Mouse (Mus musculus): ENCODE results near the gene Casc1. TPM values are rescaled to one million over a fixed set of nuclear protein-coding genes. Genes with fewer than 3 reads are reported as not detected.
A peak's percentile ranks its signal among the peaks of the same experiment; 100 is the strongest.

The Casc1 gene
- total RNA-seq, 2 experiments from 2014 or later = 0.13 to 0.23 TPM

DNA sequence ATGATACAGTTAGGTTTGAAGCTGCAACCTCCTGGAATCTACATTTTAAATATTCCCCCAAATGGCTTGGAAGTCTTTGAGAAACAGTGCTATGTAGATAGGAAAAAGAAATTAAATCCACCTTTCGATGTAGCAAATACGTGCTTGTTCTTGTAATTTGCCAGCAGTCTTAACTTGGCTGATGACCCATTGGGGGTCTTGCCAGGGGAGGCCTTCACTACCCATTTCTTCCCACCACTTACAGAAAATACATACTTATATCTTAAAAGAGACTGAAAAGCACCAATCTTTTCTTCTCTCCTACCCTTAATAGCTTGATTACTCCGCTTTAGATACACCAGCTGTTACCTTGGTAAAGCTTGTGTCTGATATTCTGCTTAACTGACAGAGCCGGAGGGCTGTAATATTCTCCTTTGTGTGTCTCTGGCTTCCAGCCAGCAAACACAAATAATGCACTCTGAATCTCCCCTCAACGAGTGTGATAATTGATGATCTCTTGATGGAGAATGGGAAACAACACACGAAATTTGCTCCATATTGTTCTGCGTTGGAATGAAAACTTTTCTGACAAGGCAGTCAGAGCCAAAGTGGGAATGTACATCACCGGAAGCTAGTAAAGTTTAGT is 637 bp downstream of the Casc1 start:
- intact Hi-C loops (cut with DNase I; ENCODE audit: low total_unique reads) = no loop called here
- DNase-seq = no peak

DNA sequence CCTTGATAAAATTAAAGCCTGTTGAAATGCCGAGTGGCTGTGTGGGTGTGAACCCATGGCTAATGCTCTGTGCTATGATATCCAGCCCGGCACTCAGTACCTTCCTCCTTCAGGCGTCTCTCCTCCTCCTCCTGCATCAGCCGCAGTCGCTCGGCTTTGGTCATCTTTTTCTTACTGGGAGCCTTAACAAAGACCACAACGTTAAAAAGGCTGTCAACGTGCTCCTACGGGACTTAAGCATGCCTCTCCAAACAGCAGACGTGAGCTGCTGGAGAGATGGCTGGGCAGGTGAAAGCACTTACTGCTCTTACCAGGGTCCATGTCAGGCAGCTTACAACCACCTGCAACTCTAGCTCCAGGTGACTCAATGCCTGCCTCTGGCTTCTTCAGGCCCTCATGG is 5.7 kb downstream of the Casc1 start:
- intact Hi-C loops (cut with DNase I; ENCODE audit: low total_unique reads) = no loop called here
- DNase-seq = no peak

DNA sequence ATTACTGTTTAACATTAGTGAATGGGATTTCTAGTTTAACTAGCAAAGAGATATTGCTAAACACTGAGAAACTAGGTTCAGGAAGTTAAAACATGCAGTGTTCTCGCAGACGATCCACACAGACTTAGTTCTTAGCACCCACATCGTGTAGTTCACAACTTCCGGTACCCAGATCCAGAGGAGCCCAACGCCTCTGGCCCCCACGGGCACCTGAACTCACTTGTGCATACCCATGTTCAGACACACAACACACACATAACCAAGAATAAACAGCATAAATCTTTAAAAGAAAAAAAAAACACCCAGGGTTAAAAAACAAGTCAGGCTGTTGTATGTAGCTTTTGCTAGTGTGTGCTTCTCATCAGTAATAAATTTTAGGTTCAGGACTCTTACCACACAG is 6.4 kb downstream of the Casc1 start:
- intact Hi-C loops (cut with DNase I; ENCODE audit: low total_unique reads) = no loop called here

DNA sequence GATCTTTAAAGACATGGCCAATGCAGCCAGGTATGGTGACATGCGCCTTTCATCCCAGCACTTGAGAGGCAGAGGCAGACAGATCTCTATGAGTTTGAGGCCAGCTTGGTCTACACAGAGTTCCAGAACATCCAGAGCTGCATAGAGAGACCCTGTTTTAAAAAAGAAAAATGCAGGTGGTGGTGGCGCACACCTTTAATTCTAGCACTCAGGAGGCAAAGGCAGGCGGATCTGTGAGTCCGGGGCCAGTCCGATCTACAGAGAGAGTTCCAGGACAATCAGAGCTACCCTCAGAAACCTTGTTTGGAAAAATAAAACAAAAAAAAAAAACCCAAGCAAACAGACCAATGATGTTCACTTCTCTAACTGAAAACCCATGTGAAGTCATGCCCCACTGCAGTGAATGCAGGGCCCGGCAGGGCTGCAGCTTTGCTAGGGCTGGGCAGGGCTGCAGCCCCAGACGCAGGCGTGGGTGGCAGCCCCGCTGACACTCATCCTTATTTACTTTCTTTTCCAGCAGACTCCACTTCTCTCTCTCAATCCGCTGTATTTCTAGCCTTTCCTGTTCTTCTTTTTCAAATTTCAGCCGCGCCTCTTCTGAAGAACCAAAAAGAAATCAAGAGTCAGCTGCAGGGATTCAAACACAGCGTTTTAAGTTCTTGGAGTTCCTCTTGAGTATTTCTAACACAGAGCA is 8.2 kb downstream of the Casc1 start:
- DNase-seq = no peak
- intact Hi-C loops (cut with DNase I; ENCODE audit: low total_unique reads) = no loop called here

More for the DNA sequence above, 6.4 kb downstream of the Casc1 start:
- no peak for DNase-seq

DNA sequence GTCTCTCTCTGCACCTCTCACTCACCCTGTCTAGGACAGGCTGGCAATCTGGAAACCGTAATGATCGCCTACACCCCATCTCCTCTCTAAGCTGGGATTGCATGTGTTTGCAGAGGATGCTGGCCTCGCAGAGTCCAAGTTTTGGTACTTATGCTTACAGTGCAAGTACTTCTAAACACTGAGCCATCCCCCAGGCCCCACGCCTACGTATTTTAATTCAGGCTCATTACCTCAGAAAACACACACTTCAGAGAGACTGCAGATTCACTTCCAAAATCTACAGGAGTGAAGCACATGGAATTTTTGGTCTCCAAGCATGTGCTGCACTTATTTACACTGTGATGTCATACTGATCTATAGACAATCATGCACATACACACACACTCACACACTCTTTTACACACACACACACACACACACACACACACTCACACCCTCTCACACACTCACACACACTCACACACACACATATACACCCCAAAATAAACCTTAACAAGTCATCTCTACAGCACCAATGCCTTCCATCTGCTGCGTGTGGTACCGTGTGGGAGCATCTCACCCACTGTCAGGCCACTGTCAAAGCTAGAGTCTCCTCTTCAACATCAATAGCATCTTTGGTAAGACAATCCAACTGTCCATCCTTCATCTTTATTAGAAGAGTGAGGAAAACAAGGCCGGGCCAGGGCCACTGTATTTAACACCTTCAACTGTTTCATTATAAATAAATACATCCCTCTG is 12.7 kb downstream of the Casc1 start:
- intact Hi-C loops (cut with DNase I; ENCODE audit: low total_unique reads) = no loop called here

DNA sequence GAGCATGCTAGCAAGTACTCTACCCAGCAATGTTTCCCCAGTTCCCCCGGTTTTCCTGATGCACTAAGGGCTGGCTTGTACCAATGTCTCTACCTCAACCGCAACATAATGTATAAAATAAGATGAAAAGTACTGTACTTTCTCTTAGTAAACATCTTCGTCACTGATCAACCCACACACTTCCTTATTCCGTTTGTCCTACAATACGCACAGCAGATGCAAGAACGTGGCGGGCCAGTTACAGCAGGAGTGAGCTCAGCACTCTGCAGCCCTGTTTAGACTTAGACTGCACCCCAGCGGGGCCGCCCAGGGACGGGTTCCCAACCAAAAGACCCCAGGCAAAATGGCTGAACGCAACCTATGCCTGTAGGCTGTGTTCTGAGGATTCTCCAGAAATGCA is 17.4 kb downstream of the Casc1 start:
- no peak for DNase-seq
- intact Hi-C loops (cut with DNase I; ENCODE audit: low total_unique reads) = no loop called here

More for the DNA sequence above, 12.7 kb downstream of the Casc1 start:
- DNase-seq = no peak

DNA sequence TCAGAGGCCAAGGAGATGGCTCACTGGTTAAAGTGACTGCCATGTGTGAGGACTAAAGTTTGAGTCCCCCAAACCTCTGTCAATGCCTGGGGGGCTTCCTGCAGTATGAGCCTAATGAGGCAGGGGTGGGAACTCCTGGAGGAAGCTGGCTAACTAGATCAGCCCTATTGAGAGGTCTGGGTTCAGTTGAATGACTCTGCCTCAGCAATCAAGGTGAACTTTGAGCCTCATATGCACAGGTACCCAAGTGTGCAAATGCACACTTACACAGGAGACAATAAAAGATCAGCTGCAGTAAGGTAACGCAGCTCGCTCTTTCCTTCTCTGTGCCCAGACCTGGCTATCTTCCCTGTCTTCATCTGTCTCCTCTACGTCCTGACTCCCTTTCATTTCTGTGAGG is 17.8 kb downstream of the Casc1 start:
- no peak for DNase-seq
- intact Hi-C loops (cut with DNase I; ENCODE audit: low total_unique reads) = no loop called here

DNA sequence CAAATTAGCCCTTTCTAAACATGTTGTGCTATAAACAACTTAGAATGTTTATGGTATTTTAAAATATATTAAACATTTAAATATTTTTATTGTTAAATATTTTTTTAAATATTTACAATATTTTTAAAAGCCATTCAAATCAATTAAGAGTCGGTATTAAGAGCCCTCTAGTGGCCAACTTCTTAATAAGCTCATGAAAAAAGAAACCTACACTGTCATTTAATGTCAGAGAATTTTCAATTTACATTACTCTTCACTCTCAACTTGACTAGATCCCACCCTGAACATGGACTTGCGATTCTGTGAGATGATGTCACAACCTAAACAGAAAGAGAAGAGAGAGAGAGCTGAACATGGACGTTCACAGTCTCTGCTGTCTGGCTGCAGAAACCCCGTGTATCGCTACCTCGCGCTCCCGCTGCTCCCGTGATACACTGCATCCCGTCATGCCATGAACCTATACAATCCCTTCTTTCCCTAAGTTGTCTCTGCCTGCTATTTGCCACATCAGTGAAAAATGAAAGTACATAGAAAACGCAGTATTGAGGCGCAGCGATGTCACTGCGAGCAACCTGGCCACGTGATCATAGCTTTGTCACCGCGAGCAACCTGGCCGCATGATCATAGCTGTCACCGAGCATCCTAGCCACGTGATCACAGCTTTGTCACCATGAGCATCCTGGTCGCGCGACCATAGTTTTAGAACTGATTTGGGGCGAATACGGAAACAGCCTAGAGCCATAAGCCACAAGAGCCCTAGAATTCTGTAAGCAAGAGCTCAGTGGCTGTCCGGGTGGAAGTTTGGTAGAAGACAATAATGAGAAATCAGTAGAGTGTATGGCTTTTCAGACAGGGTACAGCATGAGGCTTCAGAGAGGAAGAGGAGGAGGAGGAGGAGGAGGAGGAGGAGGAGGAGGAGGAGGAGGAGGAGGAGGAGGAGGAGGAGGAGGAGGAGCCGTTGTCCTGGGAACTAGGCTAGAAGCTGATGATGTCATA is 23.4 kb downstream of the Casc1 start:
- DNase-seq = no peak
- intact Hi-C loops (cut with DNase I; ENCODE audit: low total_unique reads) = loop anchor here (2.0 kb wide), 1 partner anchor 99 kb away; no protein-coding TSS in a partner anchor

DNA sequence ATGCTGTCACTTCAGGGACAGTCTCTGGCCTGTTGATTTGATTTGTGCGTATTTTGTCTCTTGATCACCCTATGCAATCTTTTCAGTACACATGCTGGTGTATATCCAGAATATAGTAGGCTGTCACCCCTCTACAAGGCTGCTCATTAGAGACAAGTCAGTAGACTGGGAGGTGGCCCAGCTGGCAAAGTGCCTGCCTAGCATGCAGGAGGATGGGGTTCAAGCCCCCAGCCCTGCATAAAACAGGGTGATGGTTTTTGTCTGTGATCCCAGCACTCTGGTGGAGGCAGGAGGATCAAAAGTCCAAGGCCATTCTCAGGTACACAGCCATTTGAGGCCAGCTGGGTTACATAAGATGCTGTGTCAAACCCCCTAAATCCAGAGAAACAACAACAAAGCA is 24.7 kb downstream of the Casc1 start:
- intact Hi-C loops (cut with DNase I; ENCODE audit: low total_unique reads) = loop anchor here (2.0 kb wide), 1 partner anchor 97 kb away; no protein-coding TSS in a partner anchor
- no peak for DNase-seq

DNA sequence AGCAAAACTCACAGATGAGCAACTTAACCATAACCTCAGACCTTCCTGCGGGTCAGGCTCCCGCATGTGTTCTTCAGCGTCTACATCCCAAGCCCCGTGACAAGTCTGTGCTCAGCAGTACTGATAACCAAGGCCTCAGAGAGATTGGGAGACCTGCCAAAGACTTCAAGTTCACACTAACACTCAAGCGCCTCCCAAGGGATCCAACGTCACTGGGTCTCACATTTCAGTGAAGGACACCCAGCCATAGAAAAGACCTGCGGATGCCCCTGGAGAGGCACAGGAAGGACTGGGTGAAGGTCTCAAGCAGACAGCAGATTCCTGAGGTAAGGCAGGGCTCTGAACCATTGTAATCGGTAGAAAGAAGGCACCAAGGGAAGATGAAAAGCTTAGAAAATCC is 28.8 kb downstream of the Casc1 start:
- intact Hi-C loops (cut with DNase I; ENCODE audit: low total_unique reads) = no loop called here
- DNase-seq = peak; percentile 32

DNA sequence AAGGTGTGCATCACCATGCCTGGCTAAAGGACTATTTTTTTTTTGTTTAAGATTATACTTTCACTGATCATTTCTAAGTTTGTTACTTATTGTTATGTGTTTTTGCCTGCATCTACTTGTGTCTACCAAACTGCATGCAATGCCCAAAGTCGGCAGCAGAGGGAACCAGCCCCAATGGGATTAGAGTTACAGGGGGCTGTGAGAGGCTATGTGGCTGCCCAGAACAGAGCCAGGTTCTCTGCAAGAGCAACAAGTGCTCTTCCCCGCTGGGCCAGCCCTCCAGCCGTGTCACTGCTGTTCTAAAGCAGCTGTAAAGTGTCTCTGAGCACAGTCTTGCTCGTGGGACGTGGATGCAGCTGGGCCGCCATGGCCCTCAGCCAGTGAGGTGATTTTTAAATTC is 31.1 kb downstream of the Casc1 start:
- DNase-seq = peak; percentile 58
- intact Hi-C loops (cut with DNase I; ENCODE audit: low total_unique reads) = no loop called here

DNA sequence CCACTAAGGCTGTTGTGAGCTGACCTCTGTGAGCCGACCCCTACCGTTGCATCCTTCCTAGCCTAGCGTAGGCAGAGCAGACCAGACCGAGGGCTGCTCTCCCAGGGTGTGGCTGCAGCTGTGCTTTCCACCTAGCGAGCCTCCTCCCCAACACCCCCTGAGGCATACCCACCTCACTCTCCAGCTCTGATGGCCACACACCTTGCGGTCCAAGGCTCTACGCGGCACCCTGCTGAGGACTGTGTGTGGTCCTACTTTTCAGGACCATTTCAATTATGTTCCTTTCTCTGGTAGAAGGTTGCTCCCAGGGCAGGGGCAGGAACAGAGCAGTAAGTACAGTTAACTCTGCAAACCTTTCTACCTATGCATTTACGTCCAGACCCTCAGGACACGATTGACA is 34.3 kb downstream of the Casc1 start:
- DNase-seq = no peak
- intact Hi-C loops (cut with DNase I; ENCODE audit: low total_unique reads) = no loop called here

DNA sequence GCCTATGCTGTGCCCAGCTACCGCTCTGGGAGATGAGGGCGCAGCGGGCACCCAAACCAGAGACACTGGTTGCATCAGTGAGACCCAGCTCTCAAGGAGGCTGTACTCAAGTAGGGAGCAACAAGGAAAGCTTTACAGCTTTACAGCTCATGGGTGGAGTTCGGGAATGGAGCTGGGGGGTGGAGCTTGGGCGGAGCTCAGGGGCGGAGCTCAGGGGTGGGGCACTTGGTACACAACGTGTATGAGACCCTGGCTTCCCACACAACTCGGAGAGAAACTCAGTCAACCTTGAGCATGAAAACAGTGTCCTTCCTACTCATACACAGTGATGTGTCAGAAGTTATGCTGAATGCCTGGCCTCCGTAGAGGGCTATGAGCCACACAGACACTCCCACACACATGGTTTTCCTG is 35.2 kb downstream of the Casc1 start:
- intact Hi-C loops (cut with DNase I; ENCODE audit: low total_unique reads) = no loop called here
- DNase-seq = no peak

DNA sequence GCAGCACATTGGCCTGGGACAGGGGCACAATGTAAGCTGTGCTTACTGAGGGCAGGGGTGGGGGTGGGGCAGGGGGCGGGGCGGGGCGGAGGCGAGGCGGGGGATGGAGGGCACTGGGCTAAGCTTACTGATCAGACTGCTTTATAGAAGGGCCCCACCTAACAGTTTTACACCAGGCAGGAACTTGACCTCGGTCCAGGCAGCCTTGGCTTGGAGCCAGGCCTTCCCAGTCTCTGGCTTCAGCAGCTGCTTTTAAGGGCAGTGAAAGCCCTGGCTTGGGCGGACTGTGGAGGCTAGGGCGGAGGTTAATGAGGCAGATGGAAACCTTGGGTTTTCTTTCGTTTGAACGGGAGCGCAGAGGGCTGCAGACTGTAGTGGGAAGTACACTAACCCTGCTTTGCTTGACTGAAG is 37.0 kb downstream of the Casc1 start:
- peak; percentile 81 for DNase-seq
- intact Hi-C loops (cut with DNase I; ENCODE audit: low total_unique reads) = no loop called here

DNA sequence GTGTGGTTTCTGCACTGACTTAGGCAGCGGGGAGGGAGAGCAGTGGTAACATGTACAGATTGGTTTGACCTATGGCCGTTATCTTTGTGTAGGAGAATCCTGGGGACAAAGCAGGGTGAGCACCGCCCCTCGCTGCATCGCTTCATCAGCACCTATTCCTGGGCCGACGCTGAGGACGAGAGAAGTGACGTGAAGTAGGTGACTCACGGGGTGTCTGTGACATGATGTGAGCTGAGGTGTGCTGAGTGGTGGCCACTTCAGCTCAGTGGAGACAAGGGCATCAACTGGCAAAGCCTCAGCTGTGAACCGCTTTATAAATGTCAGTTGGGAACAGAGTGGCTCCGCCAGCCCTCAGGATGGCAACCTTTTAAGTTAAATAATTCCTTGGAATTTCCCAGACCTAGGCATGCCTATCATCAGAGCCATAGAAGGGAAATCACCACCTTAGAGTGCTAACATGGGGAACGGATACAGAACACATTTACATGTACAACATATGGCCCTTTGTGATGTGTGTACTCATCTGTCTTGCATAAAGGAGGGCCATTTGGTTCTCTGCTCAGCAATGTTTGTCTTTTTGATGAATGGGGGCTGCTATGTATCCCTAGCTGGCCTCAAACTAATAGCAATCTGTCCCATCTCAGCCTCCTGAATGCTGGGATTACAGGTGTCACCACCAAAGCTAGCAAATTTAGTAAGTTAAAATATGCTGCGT is 38.8 kb downstream of the Casc1 start:
- DNase-seq = no peak
- intact Hi-C loops (cut with DNase I; ENCODE audit: low total_unique reads) = no loop called here

DNA sequence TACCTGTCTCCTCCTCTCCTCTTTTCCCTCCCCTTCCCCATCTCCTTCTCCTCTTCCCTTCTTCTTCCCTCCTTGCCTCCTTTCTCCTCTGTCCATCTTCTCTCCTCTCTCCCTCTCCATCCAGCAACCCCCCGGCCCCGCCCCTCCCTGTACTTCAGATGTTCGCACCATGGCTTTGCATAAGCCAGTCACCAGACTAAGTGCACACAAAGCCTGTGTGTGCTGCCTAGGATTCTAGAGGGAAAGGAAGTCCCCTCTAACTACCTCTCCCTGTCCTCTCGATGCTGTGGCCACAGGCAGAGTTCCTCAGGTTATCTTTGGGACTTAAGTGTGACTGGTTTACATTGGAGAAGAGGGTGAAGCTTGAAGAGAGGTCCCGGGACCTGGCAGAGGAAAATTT is 50.2 kb downstream of the Casc1 start:
- no peak for DNase-seq
- intact Hi-C loops (cut with DNase I; ENCODE audit: low total_unique reads) = no loop called here

DNA sequence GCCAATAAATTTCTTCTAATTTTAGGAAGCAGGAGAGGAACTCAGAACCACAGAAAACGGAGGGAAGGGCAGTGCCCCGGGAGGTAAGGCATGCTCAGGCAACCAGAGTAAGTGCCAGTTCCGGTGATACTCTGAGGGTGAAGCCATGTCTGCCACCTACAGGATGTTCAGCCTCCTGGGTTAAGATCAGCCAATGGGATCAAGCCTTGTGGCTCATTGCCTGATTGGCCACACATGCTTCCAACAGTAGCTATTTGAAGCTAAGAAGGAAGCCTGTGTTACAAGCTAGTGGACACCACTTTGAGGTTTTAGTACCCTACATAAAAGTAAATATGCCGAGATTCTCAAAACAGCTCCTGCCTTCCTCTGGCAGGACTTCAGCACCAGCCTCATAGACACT is 52.2 kb downstream of the Casc1 start:
- intact Hi-C loops (cut with DNase I; ENCODE audit: low total_unique reads) = no loop called here

DNA sequence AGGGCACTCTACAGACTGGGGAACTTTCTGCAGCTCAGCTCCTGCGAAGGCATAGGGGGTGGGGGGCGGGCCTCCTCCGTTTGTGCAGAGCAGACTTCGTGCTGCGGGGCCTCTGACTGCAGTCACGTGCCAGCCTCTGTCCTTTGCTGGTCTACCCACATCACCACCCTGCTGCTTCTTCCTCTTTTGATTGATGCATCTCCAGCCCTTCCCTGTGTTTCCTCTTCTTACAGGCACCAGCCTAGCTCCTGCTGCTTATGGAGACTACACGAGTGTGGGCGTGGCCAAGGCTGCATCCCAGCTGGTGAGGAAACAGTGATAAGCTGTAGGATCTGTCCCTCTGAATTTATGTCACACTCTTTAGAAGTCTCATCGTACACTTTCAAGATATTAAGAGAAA is 61.8 kb downstream of the Casc1 start:
- DNase-seq = no peak
- intact Hi-C loops (cut with DNase I; ENCODE audit: low total_unique reads) = no loop called here

More for the DNA sequence above, 52.2 kb downstream of the Casc1 start:
- DNase-seq = no peak

DNA sequence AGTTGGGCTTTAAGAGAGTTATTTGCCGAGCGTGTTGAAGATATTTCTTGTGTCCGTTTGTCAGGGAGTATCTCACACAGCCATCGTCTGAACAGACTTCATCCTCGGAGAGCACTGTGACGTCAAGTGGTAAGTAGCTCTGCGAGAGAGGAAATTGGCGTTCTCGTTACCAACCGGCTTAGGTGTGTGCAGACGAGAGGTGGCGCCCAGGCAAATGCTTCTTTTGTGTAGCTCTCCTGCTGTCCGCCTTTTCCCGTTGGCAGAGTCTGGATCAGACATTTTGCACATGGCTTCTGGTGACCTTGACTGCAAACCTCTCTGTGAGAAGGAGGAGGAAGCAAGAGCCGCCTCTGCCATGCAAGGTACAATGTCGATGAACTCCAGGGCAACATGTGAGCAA is 63.1 kb downstream of the Casc1 start:
- intact Hi-C loops (cut with DNase I; ENCODE audit: low total_unique reads) = no loop called here
- no peak for DNase-seq

Data from gastrocnemius, postnatal 14 days (tissue).